Mouse (Mus musculus) erythroblast, embryonic 14.5 days (primary cell): Measurements from ENCODE around the gene E330021D16Rik.

Experiments used
- GATA1 ChIP-seq: IDR thresholded peaks from 2 replicates; pipeline ENCODE4 v1.6.1; 2012; ENCODE audit warnings: low read length, inconsistent platforms, mixed read lengths
- TAL1 ChIP-seq: IDR thresholded peaks from 3 replicates; pipeline ENCODE4 v1.6.1; 2012; ENCODE audit warnings: low read length, inconsistent platforms, mixed read lengths

DNA sequence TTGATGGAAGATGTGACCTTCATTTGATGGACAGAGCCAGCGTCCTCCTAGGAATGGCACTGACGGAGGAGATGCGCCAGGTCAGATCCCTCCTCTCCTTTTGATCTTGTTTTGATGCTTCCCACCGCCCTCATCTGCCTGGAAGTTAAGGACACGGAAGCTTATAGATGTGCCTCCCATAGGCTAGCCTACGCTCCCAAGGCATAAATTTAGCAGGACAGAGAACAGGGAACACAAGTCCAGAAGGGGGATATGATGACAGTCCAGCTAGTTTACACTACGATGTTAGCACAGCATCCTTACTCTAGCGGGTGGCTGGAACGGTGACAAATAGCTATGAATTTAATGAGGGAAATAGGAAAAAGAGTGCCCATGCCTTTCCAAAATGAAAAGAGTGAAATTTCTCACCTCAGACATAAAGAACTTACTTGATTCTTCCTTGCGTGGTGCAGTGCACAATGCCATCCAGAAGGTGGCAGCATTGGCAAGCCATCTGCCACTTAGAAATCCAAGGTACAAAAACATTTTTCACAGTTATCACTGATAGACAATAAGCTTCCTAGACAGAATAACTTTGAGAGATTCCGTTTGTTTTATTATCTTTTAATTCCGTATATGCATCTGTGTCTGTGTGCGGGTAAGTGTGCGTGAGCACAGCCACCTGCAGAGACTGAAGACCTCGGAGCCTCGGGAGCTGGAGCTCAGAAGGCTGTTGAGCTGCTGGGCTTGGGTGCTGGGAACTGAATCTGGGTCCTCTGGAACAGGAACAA, 6.9 kb upstream of the E330021D16Rik start:
- TF ChIP-seq GATA1 = no peak
- no peak for TF ChIP-seq TAL1
